Mouse (Mus musculus) embryonic facial prominence, embryonic 14.5 days (tissue): ENCODE data around the gene Frmd4a. TPM values are rescaled to one million over a fixed set of nuclear protein-coding genes. Genes with fewer than 3 reads are reported as not detected.

Source experiments
- ATAC-seq: fragments of 200-750 bp; cut with Nextera tagmentation; 2 replicates; pipeline ENCODE4 v1.8.0; 2017; ENCODE audit warnings: low read depth, moderate number of reproducible peaks, moderate TSS enrichment
- DNase-seq: peaks from one replicate; pipeline ENCODE4 v3.0.0-alpha.2; 2015; ENCODE audit warnings: low spot score
- H3K27ac ChIP-seq: fragments of 300-500 bp; sonication (generic); replicated peaks from 2 replicates; pipeline ENCODE4 v1.5.1; 2014; ENCODE audit warnings: low read depth, mild to moderate bottlenecking, low read length, moderate library complexity
- H3K27me3 ChIP-seq: fragments of 300-500 bp; sonication (generic); replicated peaks from 2 replicates; pipeline ENCODE4 v1.6.1; 2014; ENCODE audit warnings: low read length; ENCODE audit not compliant: control insufficient read depth, insufficient read depth
- H3K36me3 ChIP-seq: fragments of 300-500 bp; sonication (generic); 2 replicates; pipeline ENCODE4 v1.6.1; 2014; ENCODE audit warnings: low read length, mixed read lengths; ENCODE audit not compliant: control insufficient read depth, insufficient read depth
- H3K4me1 ChIP-seq: fragments of 300-500 bp; sonication (generic); 2 replicates; pipeline ENCODE4 v1.6.1; 2014; ENCODE audit warnings: antibody characterized with exemption, low read length; ENCODE audit not compliant: control insufficient read depth, insufficient read depth
- H3K4me2 ChIP-seq: fragments of 300-500 bp; sonication (generic); 2 replicates; pipeline ENCODE4 v1.6.1; 2014; ENCODE audit warnings: low read depth, mild to moderate bottlenecking, low read length, moderate library complexity, mixed read lengths
- H3K4me3 ChIP-seq: fragments of 300-500 bp; sonication (generic); 2 replicates; pipeline ENCODE4 v1.5.1; 2014; ENCODE audit warnings: low read depth, mild to moderate bottlenecking, low read length
- H3K9ac ChIP-seq: fragments of 300-500 bp; sonication (generic); 2 replicates; pipeline ENCODE4 v1.6.1; 2014; ENCODE audit warnings: low read depth, mild to moderate bottlenecking, low read length, moderate library complexity, mixed read lengths
- H3K9me3 ChIP-seq: fragments of 300-500 bp; sonication (generic); 2 replicates; pipeline ENCODE4 v1.6.1; 2016; ENCODE audit warnings: low read length; ENCODE audit not compliant: control insufficient read depth
- WGBS: fragments of 180-500 bp; shearing (Covaris S2); extraction: QIAGEN DNeasy Blood & Tissue Kit; methylation state at CpG from one replicate; pipeline ENCODE4 v1.1.7; 2014; 5-methylcytosine and 5-hydroxymethylcytosine counted together
- polyA plus RNA-seq: library from polyadenylated mRNA; unstranded; fragments of >200 nt; fragmentation: Nextera tagmentation; extraction: Ambion mirVana; gene quantifications from 2 replicates; pipeline ENCODE4 v1.2.1, GENCODE M21; 2014

The Frmd4a gene
- polyA plus RNA-seq, 1 experiment from 2014 or later = 27.2 TPM

- no peaks in the 10 kb centered on the region for H3K4me1 ChIP-seq
- no peak overlapping the region for H3K9ac ChIP-seq
- H3K9me3 ChIP-seq = no peaks in the 10 kb centered on the region
- H3K27ac ChIP-seq = no peak overlapping the region
- no peak overlapping the region for H3K4me2 ChIP-seq
- H3K36me3 ChIP-seq = no peaks in the 10 kb centered on the region
- no peak for ATAC-seq
- WGBS = 77% methylated on average over 2 of the region's 2 CpGs
- no peak for DNase-seq
- H3K27me3 ChIP-seq = no peaks in the 10 kb centered on the region
- H3K4me3 ChIP-seq = no peak overlapping the region
Observed at GRCm38 (mm10) chr2:4101370-4101769, 83.9 kb downstream of the Frmd4a start.

GRCm38 (mm10) chr2:4113303-4113920 lies 95.9 kb downstream of the Frmd4a start:
- no peaks in the 10 kb centered on the region for H3K4me1 ChIP-seq
- H3K27me3 ChIP-seq = no peaks in the 10 kb centered on the region
- no peak overlapping the region for H3K4me2 ChIP-seq
- DNase-seq = no peak
- H3K4me3 ChIP-seq = no peak overlapping the region
- H3K36me3 ChIP-seq = no peaks in the 10 kb centered on the region
- H3K27ac ChIP-seq = no peak overlapping the region
- no peak overlapping the region for H3K9ac ChIP-seq
- WGBS = 78% methylated on average over 7 of the region's 7 CpGs
- no peak for ATAC-seq
- H3K9me3 ChIP-seq = no peaks in the 10 kb centered on the region

DNA sequence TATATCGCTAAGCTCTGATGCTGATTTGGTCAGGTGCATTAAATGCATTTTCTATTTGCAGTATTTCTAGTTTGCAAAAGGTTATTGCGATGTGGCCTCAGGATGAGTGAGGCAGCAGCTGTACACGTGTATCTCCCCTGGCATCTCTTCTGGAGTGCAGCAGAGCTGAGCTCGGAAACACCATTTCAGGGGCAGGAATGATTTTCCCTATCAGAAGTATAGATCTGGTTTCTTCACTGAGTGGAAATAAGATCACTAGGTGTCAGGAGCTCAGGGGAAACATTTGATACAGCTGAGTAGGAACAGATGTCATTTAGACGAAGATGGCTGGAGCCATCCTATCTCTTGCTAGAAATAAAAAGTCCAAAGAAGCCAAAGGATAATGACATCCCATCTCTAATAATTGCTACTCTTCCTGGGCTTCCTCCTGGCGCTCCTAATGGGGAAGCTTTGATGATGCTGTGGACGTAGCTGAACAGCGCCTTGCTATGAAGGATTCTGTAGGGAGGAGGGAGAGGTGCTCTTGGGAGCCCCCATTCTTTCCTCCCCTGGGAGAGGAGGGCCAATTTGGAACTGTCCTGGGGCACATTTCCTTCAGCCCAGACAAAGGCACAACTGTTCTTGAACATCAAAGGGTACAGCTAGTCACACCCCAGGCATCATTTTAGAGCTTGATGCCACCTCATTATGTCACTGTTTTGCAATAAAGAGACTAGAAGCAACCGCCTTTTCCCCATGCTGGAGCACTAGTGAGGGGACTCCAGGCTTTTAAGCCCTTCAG lies 102.4 kb downstream of the Frmd4a start:
- DNase-seq (no peak), ATAC-seq (no peak)
- Histone ChIP-seq H3K27ac (no peak overlapping the region), H3K4me1 (no peaks in the 10 kb centered on the region), H3K4me2 (no peak overlapping the region), H3K36me3 (no peaks in the 10 kb centered on the region), H3K4me3 (no peak overlapping the region), H3K27me3 (no peaks in the 10 kb centered on the region), H3K9me3 (no peaks in the 10 kb centered on the region), H3K9ac (no peak overlapping the region)
- WGBS = 33% methylated on average over 9 of the region's 9 CpGs

DNA sequence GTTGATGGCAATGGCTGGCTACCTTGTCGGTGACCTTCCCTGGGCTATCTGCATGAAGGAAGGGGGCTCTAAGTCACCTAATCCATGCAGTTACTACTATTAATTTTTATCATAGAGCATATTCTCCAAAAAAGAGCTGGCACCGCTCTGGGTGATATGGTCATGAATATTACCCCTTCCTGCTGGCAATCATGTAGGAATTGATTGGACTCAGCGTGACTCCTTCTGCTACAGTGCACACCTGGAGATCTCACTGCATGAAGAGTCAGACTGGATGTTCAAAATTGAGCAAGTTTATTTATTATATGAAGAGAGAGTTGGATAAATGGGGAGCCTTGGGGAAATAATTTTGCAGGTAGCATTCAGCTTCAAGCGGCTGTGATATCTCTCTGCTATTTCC lies 113.7 kb downstream of the Frmd4a start:
- Histone ChIP-seq H3K4me1 (no peaks in the 10 kb centered on the region), H3K9me3 (no peaks in the 10 kb centered on the region), H3K27me3 (no peaks in the 10 kb centered on the region), H3K36me3 (no peaks in the 10 kb centered on the region), H3K4me2 (no peak overlapping the region), H3K27ac (no peak overlapping the region), H3K4me3 (no peak overlapping the region), H3K9ac (no peak overlapping the region)
- no peak for ATAC-seq
- no peak for DNase-seq
- 82% methylated on average over 4 of the region's 4 CpGs for WGBS

DNA sequence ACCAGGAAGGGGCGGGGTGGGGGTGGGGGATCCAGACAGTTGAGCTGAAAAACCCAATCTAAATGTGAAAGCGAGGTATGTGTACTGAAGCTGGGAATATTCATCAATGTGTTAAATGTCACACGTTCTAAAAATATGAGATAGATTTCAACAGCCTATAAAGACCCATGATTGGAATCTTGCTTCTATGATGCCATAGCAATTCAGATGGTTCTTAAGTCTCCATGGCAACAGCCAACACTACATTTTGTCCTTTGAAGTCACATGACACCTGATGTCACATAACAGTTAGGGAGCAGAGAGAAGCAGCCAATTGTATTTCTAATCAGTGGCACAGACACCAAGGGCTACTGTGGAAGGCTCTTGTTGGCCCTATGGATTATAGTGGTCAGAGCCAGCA lies 120.0 kb downstream of the Frmd4a start:
- Histone ChIP-seq H3K9ac (no peak overlapping the region), H3K4me2 (no peak overlapping the region), H3K27ac (no peak overlapping the region), H3K36me3 (no peaks in the 10 kb centered on the region), H3K9me3 (no peaks in the 10 kb centered on the region), H3K4me3 (no peak overlapping the region), H3K4me1 (no peaks in the 10 kb centered on the region; the same call in 1 of the 2 replicates), H3K27me3 (no peaks in the 10 kb centered on the region)
- ATAC-seq = no peak
- 89% methylated on average over 3 of the region's 3 CpGs for WGBS
- no peak for DNase-seq

DNA sequence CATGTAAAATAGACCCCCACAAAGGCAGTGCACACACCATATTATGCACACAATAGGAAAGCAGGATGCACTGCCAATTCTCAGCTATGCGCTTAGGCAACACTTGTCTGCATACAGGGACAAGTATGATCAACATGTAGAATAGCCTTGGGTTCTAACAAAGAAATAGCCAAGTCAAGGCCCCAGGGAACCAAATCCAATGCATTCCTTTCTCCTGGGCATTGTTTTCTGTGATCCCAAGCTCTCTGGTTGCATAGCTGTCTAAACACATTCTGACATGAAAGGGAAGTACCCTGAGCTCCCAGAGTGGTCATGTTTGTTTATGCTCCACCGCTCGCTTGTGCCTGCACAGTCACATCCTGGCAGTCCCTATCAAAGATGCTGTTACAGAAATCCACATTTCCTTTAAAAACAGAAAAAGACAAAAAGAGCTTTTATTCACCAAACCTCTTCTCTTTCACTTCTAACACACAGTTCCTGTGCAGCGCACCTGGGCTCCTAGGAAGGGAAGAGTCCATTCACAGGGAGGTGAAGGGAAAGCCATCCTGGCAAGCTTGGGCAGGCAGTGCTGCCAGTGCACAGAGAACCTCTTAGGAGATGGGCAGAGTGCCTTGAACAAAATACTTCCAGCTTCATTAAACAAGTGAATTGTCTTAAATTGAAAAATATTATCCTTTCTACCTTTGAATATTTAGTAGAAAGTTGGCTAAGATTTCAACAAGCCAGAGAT lies 124.9 kb downstream of the Frmd4a start:
- DNase-seq = peak; percentile 72
- WGBS = 48% methylated on average over 4 of the region's 4 CpGs
- no peak overlapping the region for H3K9ac ChIP-seq
- no peaks in the 10 kb centered on the region for H3K9me3 ChIP-seq
- H3K36me3 ChIP-seq = no peaks in the 10 kb centered on the region
- H3K27me3 ChIP-seq = no peaks in the 10 kb centered on the region
- peak; percentile 85 for ATAC-seq
- 0 out of 2 replicates have a peak overlapping the region, but pooled peaks have one; percentile 29 for H3K27ac ChIP-seq
- H3K4me3 ChIP-seq = no peak overlapping the region
- no peaks in the 10 kb centered on the region; the same call in 1 of the 2 replicates for H3K4me1 ChIP-seq
- H3K4me2 ChIP-seq = no peak overlapping the region

DNA sequence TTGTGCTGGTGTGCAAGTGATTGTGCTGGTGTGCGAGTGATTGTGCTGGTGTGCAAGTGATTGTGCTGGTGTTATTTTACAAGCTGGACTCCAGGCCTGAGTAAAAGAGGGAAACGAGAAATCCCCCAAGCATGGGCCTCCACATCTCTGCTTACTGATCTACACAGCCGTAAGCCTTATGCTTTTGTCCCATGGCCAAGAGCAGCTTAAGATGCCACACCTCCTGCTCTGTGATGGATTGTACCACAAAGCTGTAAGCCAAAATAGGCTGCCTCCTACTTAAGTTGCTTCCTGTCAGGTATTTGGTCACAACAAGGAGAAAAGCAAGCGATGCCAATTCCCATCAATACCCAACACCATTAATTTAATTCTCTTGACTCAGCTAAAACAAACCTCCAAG lies 126.9 kb downstream of the Frmd4a start:
- H3K27me3 ChIP-seq = no peaks in the 10 kb centered on the region
- no peak overlapping the region for H3K4me2 ChIP-seq
- DNase-seq (peak; percentile 53), ATAC-seq (no peak)
- H3K4me1 ChIP-seq = no peaks in the 10 kb centered on the region; the same call in 1 of the 2 replicates
- H3K4me3 ChIP-seq = no peak overlapping the region
- 89% methylated on average over 4 of the region's 4 CpGs for WGBS
- no peaks in the 10 kb centered on the region for H3K9me3 ChIP-seq
- H3K27ac ChIP-seq = no peak overlapping the region
- no peaks in the 10 kb centered on the region for H3K36me3 ChIP-seq
- no peak overlapping the region for H3K9ac ChIP-seq

DNA sequence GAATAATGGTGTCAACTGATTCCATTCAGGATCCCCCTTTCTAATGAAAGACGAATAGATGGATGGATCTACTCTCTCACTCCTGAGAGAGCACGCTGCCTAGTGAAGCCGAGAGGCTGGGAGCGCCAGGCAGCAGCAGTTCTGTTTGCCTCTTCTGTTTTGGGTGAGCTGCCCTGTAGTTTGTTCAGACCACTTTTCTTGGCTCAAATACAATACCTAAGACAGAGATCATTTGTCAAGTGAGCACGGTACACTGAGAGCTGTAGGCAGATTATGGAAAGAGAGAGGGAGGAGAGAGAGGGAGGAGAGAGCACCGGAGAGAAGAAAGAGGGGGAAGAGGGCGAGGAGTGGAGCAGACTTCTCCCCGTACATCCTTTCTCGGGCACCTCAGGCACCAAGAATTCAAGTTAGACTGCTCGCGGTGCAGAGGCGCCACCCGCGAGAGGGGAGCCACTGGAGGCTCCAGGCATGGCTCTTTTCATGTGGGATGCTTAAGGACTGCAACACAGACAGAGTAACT lies 135.1 kb downstream of the Frmd4a start:
- DNase-seq = peak; percentile 29
- H3K9me3 ChIP-seq = no peaks in the 10 kb centered on the region
- peak; percentile 47; the same call in 1 of the 2 replicates for ATAC-seq
- peaks cover 11% of the 10 kb centered on the region; the same call in 1 of the 2 replicates for H3K4me1 ChIP-seq
- no peaks in the 10 kb centered on the region for H3K27me3 ChIP-seq
- H3K9ac ChIP-seq = peak overlapping the region; percentile 66
- H3K4me3 ChIP-seq = peak overlapping the region; percentile 51
- no peaks in the 10 kb centered on the region for H3K36me3 ChIP-seq
- WGBS = 4% methylated on average over 14 of the region's 14 CpGs
- H3K27ac ChIP-seq = peak overlapping the region; percentile 74
- peak overlapping the region; percentile 72 for H3K4me2 ChIP-seq
